Mouse (Mus musculus) MEL-GATA-1-ER (cell line): ENCODE results near the gene Gm21083.
"Not testable (repeated sequence)": the region's sequence is repeated elsewhere in the genome, so short reads cannot be mapped to it uniquely, and the experiment has no call there.

ENCODE experiments used
- DNase-seq: peaks from one replicate; pipeline ENCODE4 v3.0.0-alpha.2; 2012; ENCODE audit warnings: low read depth; ENCODE audit errors: extremely low read depth

Gene Gm21083

GRCm38 (mm10) chr5:15618764-15619163, 41.6 kb downstream of the Gm21083 start, which contains the start of gene Speer4d:
TSS of gene Speer4d (plus strand) at chr5:15619064.
- DNase-seq, result not testable (repeated sequence)

GRCm38 (mm10) chr5:15628136-15628535, 51.0 kb downstream of the Gm21083 start:
- not testable (repeated sequence) for DNase-seq

DNA sequence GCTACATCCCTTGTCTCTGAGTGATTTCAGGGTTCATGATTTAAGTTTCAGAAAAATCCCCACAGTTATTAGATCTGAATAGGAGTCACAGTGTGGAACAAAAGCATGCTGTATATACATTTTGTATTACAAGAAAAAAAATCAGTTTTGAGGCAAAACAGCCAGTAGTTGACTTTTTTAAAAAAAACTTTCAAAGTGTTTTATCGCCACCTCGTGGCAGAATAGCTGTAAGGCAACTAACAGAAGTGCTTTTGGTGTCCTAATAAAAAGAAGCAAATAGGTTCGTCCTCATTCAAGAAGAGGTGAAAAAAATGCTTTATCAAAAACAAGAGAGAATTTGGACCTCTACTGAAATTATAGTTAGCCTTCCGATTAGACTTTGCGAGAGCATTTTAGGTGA, 52.9 kb downstream of the Gm21083 start:
- DNase-seq, result not testable (repeated sequence)
